Mouse (Mus musculus) left cerebral cortex, adult 18-20 months (tissue): Measurements from ENCODE around the gene Gatad2a. TPM values are rescaled to one million over a fixed set of nuclear protein-coding genes. Genes with fewer than 3 reads are reported as not detected.
"Not testable (repeated sequence)": the region's sequence is repeated elsewhere in the genome, so short reads cannot be mapped to it uniquely, and the experiment has no call there.

Source experiments
- DNase-seq, 2 experiments: peaks; one replicate each; pipeline ENCODE4 v3.0.0; 2021 to 2022; ENCODE audit warnings: low spot score in 2 of 2, mixed read lengths in 1 of 2
- long read RNA-seq, 2 experiments: library from polyadenylated mRNA; stranded (forward); transcript quantifications; one replicate each; pipeline ENCODE4 v2.0.0; 2021
- total RNA-seq, 2 experiments: library from RNA; stranded (reverse); gene quantifications; 2 replicates each; pipeline ENCODE4 v1.2.3; 2021

The Gatad2a gene
- total RNA-seq: 10 to 100 TPM; 28.7 TPM
- long read RNA-seq, experiment 1, transcript Gatad2a-202 (13 exons, 3,363 nt): major isoform, 5 of 37 reads
- long read RNA-seq, experiment 1, partial matches to known transcripts: 2 of 37 reads
- long read RNA-seq, experiment 1, other reads (novel, unspliced or antisense): 27 of 37 reads
- long read RNA-seq, experiment 2, partial matches to known transcripts: 1 of 26 reads
- long read RNA-seq, experiment 2, other reads (novel, unspliced or antisense): 22 of 26 reads

- DNase-seq: peak; percentile 100
Measured at GRCm38 (mm10) chr8:69995776-69996588, at the start of gene Gatad2a. Gatad2a (minus strand) TSS chr8:69996384.

- no peak for DNase-seq
Measured at GRCm38 (mm10) chr8:70043996-70044395, 47.8 kb upstream of the Gatad2a start.

GRCm38 (mm10) chr8:70042583-70043455 lies 46.6 kb upstream of the Gatad2a start, which contains the start of the genes Mau2 and Sugp1:
Mau2 (minus strand) TSS chr8:70042734.
Sugp1 (plus strand) TSS chr8:70042813.
- DNase-seq: peak; percentile 94

GRCm38 (mm10) chr8:70041885-70042546 lies 45.8 kb upstream of the Gatad2a start:
- peak in 1 of 2 experiments; percentile 19 for DNase-seq

GRCm38 (mm10) chr8:70037994-70038393 lies 41.8 kb upstream of the Gatad2a start:
- DNase-seq: no peak

DNA sequence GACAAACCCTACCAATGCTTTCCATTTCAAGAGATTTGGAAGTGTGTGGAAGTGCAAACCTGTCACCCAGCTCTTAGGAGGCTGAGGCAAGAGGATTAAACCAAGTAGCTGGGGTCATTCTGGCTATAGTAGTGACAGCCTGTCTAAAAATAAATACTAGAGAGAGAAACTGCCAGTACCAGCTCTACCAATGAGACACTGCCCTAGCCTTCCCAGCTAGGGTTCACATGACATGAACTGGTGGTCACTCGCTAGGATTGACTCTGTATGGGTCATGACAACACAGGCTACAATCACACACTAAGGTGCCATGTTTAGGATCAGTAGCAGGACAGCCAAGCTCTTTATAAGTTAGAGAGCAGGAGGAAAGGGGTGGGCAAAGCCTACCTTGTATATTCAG lies 34.1 kb upstream of the Gatad2a start:
- DNase-seq: no peak

GRCm38 (mm10) chr8:70026151-70026550 lies 30.0 kb upstream of the Gatad2a start:
- no peak for DNase-seq

DNA sequence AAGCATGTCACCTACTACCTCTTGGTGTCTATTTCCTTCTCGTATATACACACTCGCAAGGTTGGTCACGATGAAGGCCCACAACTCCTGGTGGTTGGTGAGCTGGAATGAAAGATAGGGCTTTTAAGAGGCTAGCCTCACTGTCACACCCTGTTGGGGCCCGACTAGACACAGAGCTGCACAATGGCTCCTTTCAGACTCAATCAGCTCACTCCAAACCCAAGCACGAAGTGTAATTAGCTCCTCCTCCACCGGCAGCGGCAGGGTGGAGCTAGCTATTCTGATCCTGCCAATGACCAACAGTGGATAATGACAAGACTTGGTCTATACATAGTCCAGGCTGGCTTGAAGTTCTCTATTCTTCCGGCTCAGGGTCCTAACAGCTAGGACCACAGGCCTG lies 27.4 kb upstream of the Gatad2a start:
- no peak for DNase-seq

DNA sequence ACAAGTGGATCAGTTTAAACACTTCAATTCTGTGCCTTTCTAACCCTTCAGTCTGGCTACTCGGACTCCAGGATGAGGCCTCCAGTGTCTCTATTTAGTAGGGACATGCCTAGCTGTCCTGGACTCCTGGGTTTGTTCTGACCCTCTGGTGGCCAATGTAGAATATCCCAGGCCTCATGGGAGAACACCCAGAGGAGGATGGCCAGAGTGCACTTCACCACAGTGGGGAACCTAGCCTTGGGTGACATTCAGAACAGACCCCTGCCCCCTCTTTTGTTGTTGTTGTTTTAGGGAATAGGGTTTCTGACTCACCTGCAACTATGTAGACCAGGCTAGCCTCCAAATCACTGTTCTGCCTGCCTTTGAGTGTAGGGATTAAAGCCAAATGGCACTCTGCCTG lies 18.8 kb upstream of the Gatad2a start:
- no peak for DNase-seq

GRCm38 (mm10) chr8:70012763-70013162 lies 16.6 kb upstream of the Gatad2a start:
- no peak for DNase-seq

- DNase-seq: no peak
Measured at GRCm38 (mm10) chr8:70012350-70012749, 16.2 kb upstream of the Gatad2a start.

DNA sequence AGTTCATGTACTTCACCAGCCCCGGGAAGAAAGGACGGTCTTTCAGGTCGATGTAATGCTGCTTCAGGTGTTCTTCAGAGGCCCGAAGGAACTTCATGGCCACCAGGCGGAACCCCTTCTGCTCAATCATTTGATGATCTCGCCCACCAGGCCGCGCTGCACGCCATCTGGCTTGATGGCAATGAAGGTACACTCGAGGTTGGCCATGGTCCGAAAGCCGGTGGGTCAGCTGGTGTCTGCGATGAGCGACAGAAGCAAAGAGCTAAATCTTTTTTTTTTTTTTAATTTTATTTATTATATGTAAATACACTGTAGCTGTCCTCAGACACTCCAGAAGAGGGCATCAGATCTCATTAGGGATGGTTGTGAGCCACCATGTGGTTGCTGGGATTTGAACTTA lies 14.6 kb upstream of the Gatad2a start:
- not testable (repeated sequence) for DNase-seq

DNA sequence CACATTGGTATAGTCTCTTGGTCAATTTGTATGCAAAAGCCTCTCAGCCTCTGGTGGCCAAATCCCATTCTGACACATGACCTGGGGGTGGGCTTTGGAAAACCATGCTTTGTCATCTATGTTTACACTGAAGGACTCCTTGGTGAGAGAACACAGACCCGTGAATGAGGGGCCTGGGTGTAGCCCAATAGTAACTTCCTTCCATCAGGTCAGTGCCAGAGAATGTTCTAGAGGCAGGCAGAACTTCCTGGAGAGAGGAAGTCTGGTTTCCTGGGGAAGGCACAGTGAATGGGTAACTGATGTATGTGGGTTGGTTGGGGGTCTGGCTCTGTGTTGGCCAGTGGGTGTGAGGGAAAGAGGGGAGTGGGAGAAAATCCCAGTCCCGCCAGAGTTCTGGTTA lies 9.0 kb upstream of the Gatad2a start:
- DNase-seq: no peak

- DNase-seq: no peak
Measured at GRCm38 (mm10) chr8:70004345-70004744, 8.2 kb upstream of the Gatad2a start.

- DNase-seq: no peak
Measured at GRCm38 (mm10) chr8:70003204-70003657, 7.0 kb upstream of the Gatad2a start.

DNA sequence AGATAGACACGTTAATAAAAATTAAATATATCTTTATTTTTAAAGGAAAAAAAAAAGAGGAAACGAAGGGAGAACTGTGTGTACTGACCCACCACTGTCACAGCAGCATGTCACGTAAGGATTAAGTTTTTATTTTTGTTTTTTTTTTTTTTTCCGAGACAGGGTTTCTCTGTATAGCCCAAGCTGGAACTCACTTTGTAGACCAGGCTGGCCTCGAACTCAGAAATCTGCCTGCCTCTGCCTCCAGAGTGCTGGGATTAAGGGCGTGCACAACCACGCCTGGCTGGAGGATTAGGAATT lies 5.7 kb upstream of the Gatad2a start:
- not testable (repeated sequence) for DNase-seq

DNA sequence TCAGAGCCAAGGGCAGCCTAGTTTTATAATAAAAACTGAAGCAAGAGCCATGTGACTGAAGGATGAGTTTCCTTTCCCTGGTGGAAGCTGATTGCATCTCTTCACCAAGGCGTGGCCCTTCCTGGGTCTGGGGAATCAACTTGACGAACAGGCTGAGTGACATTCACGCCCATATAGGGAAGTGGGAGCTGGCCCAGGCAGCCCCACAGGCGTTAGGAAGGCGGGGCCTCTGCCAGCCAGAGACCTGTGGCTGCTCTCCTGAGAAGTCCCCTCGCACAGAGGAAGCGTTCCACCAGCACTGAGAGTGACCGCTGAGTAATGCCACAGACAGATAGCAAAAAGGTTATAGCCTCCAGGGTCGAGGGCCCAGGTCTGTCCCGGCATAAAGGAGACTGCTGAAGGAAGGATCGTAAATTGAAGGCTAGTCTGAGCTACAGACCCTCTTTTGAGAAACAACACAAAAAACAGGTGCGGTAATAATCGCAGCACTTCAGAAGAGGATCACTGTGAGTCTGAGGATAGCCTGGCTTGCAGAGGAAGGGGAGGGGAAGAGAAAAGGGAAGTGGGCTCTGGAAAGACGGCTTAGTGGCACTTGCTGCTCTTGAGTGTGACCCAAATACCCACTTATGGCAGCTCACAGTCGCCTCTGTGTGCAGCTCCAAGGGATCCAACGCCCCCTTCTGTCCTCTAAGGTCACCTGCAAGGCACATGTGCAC lies 5.2 kb upstream of the Gatad2a start:
- DNase-seq: no peak

DNA sequence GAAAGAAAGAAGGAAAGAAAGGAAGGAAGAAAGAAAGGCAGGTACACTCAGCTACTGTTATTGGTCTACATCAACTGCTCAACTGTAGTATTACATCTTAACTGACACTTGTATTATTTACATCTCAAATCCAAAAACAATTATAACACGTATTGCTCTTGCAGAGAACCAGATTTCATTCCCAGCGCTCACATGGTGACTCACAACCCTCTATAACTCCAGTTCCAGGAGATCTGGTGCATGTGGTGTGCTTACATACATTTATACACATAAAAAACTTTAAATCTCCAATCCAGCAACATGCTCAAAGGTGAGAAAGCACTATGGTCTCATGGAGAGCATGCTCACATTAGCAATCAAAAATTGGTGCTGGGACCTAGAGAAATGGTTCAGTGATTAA lies 4.0 kb upstream of the Gatad2a start:
- DNase-seq: no peak

GRCm38 (mm10) chr8:69999236-69999635 lies 3.1 kb upstream of the Gatad2a start:
- no peak for DNase-seq

DNA sequence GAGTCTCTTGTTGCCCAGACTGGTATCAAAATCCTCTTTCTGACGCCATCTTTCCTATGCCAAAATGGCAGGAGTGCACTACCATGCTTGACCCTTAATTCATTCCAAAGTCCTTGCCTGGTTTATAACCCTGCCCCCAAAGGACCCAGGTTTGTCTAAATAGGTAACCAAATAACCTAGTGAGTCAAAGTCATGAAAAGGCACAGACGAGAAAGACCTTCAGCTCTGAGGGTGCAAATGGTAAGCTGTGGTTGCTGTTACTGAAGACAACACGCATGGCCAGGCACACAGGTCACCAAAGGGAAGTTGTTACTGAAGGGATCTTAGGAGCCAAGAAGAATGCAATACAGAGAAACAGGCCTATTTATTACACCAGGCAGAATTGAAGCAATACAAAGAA lies 2.5 kb upstream of the Gatad2a start:
- DNase-seq: no peak
